Mouse (Mus musculus): ENCODE data around the gene Rad50.

DNA sequence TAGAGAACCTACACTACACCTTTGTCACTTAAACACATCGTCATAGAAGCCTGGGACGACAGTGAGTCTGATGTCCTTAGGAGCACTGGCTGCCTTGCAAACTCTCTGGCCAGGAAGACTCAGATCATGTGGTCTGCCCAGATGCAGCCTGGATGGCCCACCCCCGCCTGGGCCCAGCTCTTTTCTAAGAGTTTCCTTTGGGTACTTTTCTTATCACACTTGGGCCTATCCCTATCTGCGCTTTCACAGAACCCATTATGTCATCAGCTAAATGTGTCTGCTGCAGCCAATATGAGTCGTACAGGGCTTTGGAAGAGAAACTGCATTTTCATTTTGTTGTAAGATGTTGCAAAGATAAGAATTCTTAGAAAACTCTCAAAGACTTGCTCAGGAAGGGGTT lies 52.1 kb downstream of the Rad50 start:
- TF ChIP-seq CTCF (IDR thresholded peaks at IDR 0.05; ENCODE audit: insufficient read depth, low read length) (no peak), POLR2A (IDR thresholded peaks at IDR 0.05; ENCODE audit: borderline replicate concordance, extremely low read depth, low read depth, low read length) (no peak)
